ENCODE assay signal across 8 mouse cellular contexts in genomic region chr1:156085770-156086169, GRCm38 (mm10). TPM values are rescaled to one million over a fixed set of nuclear protein-coding genes. Genes with fewer than 3 reads are reported as not detected.
DNase-seq lines count a peak whose midpoint lies in the region; ATAC-seq and TF ChIP-seq lines count a peak whose summit lies in the region.

No protein-coding gene starts in this region.

- no peaks in the 10 kb centered on the region for H3K79me2 ChIP-seq in heart, adult 2 months (replicated peaks; ENCODE audit: control insufficient read depth, insufficient read depth, low read length)

- no peaks in the 10 kb centered on the region for H3K36me3 ChIP-seq in heart, adult 2 months (ENCODE audit: control insufficient read depth, insufficient read depth, low read length)
- H3K36me3 ChIP-seq in heart, embryonic 10.5 days = no peaks in the 10 kb centered on the region
- no peaks in the 10 kb centered on the region for H3K36me3 ChIP-seq in forebrain, embryonic 16.5 days (ENCODE audit: control insufficient read depth, insufficient read depth)
- H3K36me3 ChIP-seq in midbrain, embryonic 15.5 days (replicated peaks) = no peaks in the 10 kb centered on the region

- TF ChIP-seq EP300 in heart, adult 2 months (IDR thresholded peaks at IDR 0.05; ENCODE audit: insufficient read depth, low read depth, low read length) = no peak

- no peak overlapping the region for H3K27ac ChIP-seq in heart, adult 2 months
- H3K27ac ChIP-seq in heart, embryonic 10.5 days = no peak overlapping the region
- H3K27ac ChIP-seq in forebrain, embryonic 16.5 days (ENCODE audit: low read length) = no peak overlapping the region
- H3K27ac ChIP-seq in midbrain, embryonic 15.5 days = no peak overlapping the region

- H3K27me3 ChIP-seq in heart, adult 2 months (ENCODE audit: control insufficient read depth, insufficient read depth, low read length) = no peaks in the 10 kb centered on the region
- 0 out of 2 replicates have a peak, but pooled peaks cover 9% of the 10 kb centered on the region for H3K27me3 ChIP-seq in heart, embryonic 10.5 days (ENCODE audit: insufficient read depth, poor library complexity, severe bottlenecking)
- no peaks in the 10 kb centered on the region for H3K27me3 ChIP-seq in forebrain, embryonic 16.5 days (replicated peaks; ENCODE audit: control insufficient read depth, insufficient read depth, low read length)
- no peaks in the 10 kb centered on the region for H3K27me3 ChIP-seq in midbrain, embryonic 15.5 days (replicated peaks)

- H3K9ac ChIP-seq in heart, adult 2 months (ENCODE audit: low read depth, low read length) = no peak overlapping the region
- H3K9ac ChIP-seq in forebrain, embryonic 16.5 days (replicated peaks; ENCODE audit: low read depth, low read length) = no peak overlapping the region
- no peak overlapping the region for H3K9ac ChIP-seq in midbrain, embryonic 15.5 days

- TF ChIP-seq POLR2A in heart, adult 2 months (IDR thresholded peaks at IDR 0.05; ENCODE audit: insufficient read depth, low read depth, low read length) = no peak

- H3K4me3 ChIP-seq in heart, adult 2 months = no peak overlapping the region
- no peak overlapping the region for H3K4me3 ChIP-seq in heart, embryonic 10.5 days
- H3K4me3 ChIP-seq in forebrain, embryonic 16.5 days (replicated peaks; ENCODE audit: low read length) = no peak overlapping the region
- no peak overlapping the region for H3K4me3 ChIP-seq in midbrain, embryonic 15.5 days

- H3K9me3 ChIP-seq in heart, embryonic 10.5 days = no peaks in the 10 kb centered on the region
- H3K9me3 ChIP-seq in forebrain, embryonic 16.5 days (ENCODE audit: control insufficient read depth, low read length) = no peaks in the 10 kb centered on the region
- no peaks in the 10 kb centered on the region for H3K9me3 ChIP-seq in midbrain, embryonic 15.5 days

- no peak for DNase-seq in heart, adult 2 months
- no peak for DNase-seq in heart, embryonic 10.5 days (ENCODE audit: low spot score)
- DNase-seq in CD4-positive helper T cell, adult 2 months (ENCODE audit: low read depth, low spot score) = peak; percentile 52
- DNase-seq in c-Kit-positive CD71-positive TER-119-positive erythroid progenitor cells, embryonic 14.5 days (ENCODE audit: low spot score) = peak; percentile 52
- DNase-seq in kidney, postnatal 14 days = peak; percentile 45
- no peak for DNase-seq in urinary bladder, postnatal 36 days (ENCODE audit: low spot score in 2 of 2)

- no peaks in the 10 kb centered on the region for H3K4me1 ChIP-seq in heart, adult 2 months (ENCODE audit: control insufficient read depth, insufficient read depth, low read length)
- H3K4me1 ChIP-seq in heart, embryonic 10.5 days = peaks cover 23% of the 10 kb centered on the region
- H3K4me1 ChIP-seq in forebrain, embryonic 16.5 days (replicated peaks; ENCODE audit: control insufficient read depth, insufficient read depth, low read length) = no peaks in the 10 kb centered on the region; the same call in 1 of the 2 replicates
- H3K4me1 ChIP-seq in midbrain, embryonic 15.5 days = no peaks in the 10 kb centered on the region

- WGBS in heart, adult 2 months = 53% methylated on average over 5 of the region's 5 CpGs
- WGBS in heart, embryonic 10.5 days = 58% methylated on average over 5 of the region's 5 CpGs
- WGBS in forebrain, embryonic 16.5 days = 61% methylated on average over 5 of the region's 5 CpGs
- 57% methylated on average over 5 of the region's 5 CpGs for WGBS in midbrain, embryonic 15.5 days

- no peak overlapping the region for H3K4me2 ChIP-seq in forebrain, embryonic 16.5 days (ENCODE audit: low read length)
- H3K4me2 ChIP-seq in midbrain, embryonic 15.5 days = no peak overlapping the region

- ATAC-seq in forebrain, embryonic 16.5 days = peak; percentile 73
- peak; percentile 53; the same call in 1 of the 2 replicates for ATAC-seq in midbrain, embryonic 15.5 days (replicated peaks)

- intact Hi-C loops in heart, adult 2 months (cut with DNase I) = loop anchor here (1.0 to 5.0 kb wide), 4 partner anchors 143 to 547 kb away; no protein-coding TSS in a partner anchor

- TF ChIP-seq CTCF in heart, adult 2 months (IDR thresholded peaks at IDR 0.05) = peak; percentile 96

RNA-seq across cellular contexts. Expression of gene Tor1aip1, which starts 49.5 kb away (rescaled TPM):
- total RNA-seq in heart, adult 2 months (2021) = 10 to 100 TPM; 79.9 to 91.2 TPM
- polyA plus RNA-seq in heart, adult 2 months (2012; rRNA removed) = 33.0 and 51.1 TPM in 2 replicates
- 35.6 and 38.8 TPM in 2 replicates for polyA plus RNA-seq in heart, embryonic 10.5 days (2016; fragmentation: Nextera tagmentation; extraction: Ambion mirVana)
- polyA plus RNA-seq in forebrain, embryonic 16.5 days (2015; fragmentation: Nextera tagmentation; extraction: Ambion mirVana) = 22.1 and 24.1 TPM in 2 replicates
- 18.8 and 19.9 TPM in 2 replicates for polyA plus RNA-seq in midbrain, embryonic 15.5 days (2015; fragmentation: Nextera tagmentation; extraction: Ambion mirVana)

RNA-seq across cellular contexts. Expression of gene Tor1aip2, which starts 50.6 kb away (rescaled TPM):
- 10 to 100 TPM; 40.3 to 42.9 TPM for total RNA-seq in heart, adult 2 months (2021)
- 51.0 and 76.1 TPM in 2 replicates for polyA plus RNA-seq in heart, adult 2 months (2012; rRNA removed)
- polyA plus RNA-seq in heart, embryonic 10.5 days (2016; fragmentation: Nextera tagmentation; extraction: Ambion mirVana) = 92.8 and 108 TPM in 2 replicates
- polyA plus RNA-seq in forebrain, embryonic 16.5 days (2015; fragmentation: Nextera tagmentation; extraction: Ambion mirVana) = 69.4 and 73.9 TPM in 2 replicates
- polyA plus RNA-seq in midbrain, embryonic 15.5 days (2015; fragmentation: Nextera tagmentation; extraction: Ambion mirVana) = 59.9 and 61.8 TPM in 2 replicates

Comparison
In these comparisons a context has a peak if more than half of its experiments do, and no peak if none do; other contexts are left out.
1. DNase-seq: peak in CD4-positive helper T cell, adult 2 months (single experiment), c-Kit-positive CD71-positive TER-119-positive erythroid progenitor cells, embryonic 14.5 days (single experiment) and kidney, postnatal 14 days (single experiment); none in heart, adult 2 months (0 of 2), heart, embryonic 10.5 days (single experiment) and urinary bladder, postnatal 36 days (0 of 2).